Mouse (Mus musculus) kidney, adult 2 months (tissue): ENCODE measurements around the gene Cutc.

Source experiments
- CTCF ChIP-seq: fragments of 200-500 bp; conservative IDR thresholded peaks from 2 replicates; pipeline ENCODE4 v1.5.1; 2011; ENCODE audit warnings: low read depth, mild to moderate bottlenecking, control low read depth, low read length, moderate library complexity, mixed read lengths; ENCODE audit not compliant: insufficient read depth, insufficient read length
- POLR2A ChIP-seq: fragments of 200-500 bp; IDR thresholded peaks from one replicate; pipeline ENCODE4 v1.6.1; 2011; ENCODE audit warnings: low read depth, low read length, control low read depth

DNA sequence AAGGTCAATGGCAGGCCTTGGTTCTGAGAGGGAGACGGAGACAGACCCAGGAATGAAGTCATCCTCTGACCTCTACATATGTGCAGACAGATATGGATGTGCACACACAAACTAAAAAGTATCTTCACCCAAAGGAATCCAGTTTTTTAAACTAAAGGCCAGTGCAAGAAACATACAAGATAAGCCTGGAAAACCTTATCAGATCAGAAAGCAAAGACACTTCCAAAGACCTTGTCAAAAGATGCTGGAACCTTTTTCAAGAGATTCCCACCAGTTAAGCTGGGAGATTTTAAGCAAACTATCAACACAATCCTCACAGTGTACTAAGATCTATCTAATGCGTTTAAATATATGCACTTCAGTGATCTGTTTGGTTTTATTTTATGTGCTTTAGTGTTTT, 2.8 kb upstream of the Cutc start:
- TF ChIP-seq POLR2A (no peak), CTCF (no peak)
